Mouse (Mus musculus): ENCODE measurements around the gene Stx7.
A peak's percentile ranks its signal among the peaks of the same experiment; 100 is the strongest.

Stx7 gene

DNA sequence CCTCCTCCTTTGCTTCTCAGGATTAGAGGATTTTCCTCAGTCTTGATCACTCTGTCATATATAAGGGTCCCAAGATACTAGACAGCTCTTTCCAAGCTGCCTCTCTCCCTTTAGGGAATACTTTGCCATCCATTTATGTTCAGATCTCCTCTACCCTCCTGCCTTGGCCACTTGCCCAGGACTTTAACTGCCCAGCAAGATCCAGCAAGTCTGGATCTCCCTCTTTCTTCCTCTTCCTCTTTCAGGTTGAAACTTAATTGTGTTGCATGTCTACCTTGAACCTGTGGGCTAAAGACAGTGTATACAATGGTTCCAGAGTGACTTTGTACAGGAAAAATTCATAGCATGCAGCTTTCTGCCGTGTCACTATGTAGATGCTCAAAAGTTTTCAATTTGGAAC lies 19.8 kb downstream of the Stx7 start:
- DNase-seq = no peak

DNA sequence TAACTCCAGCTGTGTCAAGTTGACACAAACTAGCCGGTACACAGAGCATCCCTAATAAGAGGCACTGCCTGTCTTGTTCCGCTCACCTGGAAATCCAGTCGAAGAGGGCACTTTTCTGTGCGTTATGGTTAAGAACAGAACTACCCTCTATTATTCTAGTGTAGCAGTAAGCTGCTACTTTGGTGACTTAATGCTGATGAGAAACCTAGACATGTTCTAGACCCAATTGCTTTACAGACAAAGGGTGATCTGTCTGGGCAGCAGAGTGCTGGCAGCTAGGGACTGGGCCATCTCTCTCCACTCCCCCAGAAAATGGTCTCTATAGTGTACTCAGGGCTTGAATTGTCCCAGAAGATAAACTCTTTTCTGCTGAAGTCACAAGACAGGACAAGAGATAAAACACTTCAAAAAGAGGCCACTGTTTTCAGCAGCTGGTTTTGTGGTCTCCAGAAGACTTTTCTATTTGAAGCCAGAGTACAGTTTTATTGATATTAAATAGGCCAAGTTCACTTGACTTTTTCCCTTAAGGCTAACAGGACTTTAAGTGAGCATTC lies 22.9 kb downstream of the Stx7 start:
- DNase-seq = no peak

- DNase-seq = peak; percentile 18
Measured at GRCm38 (mm10) chr10:24173210-24174001, 24.3 kb downstream of the Stx7 start.

DNA sequence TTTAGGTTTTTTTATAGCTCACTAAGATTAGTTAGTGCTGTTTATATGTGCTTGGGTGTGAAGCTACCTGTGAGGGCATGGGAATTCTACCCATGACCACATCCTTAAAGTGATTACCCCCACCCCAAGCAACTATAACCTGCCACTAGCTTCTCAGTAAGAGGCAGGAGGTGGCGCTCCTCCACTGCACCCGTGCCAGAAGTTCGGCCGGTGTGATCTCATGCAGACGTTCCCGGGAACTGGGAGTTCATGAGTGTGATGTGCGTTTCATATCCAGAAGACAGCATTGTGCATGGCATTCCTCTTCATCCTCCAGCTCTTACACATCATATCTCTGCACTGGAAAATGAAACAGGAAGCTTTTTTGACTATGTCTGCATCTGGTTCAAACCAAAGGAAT lies 41.3 kb downstream of the Stx7 start:
- no peak for DNase-seq

DNA sequence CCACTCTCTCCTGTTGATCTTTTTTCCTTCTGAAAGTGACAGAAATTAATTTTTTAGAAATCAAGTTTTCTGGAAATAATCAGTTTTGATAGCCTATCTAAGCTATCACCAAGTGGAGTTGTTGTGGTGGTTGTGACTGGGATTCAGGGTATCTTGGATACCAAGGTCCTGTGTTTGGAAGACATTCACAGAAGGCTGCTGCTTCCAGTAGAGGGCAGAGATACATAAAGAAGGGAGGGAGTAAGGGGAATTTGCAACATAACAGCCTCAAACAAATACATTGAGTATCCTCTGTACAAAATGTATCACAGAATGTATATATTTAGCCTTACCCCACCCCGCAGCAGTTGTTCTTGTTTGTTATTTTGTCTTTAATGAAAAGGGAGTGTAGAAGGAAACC lies 42.9 kb downstream of the Stx7 start:
- DNase-seq = no peak

DNA sequence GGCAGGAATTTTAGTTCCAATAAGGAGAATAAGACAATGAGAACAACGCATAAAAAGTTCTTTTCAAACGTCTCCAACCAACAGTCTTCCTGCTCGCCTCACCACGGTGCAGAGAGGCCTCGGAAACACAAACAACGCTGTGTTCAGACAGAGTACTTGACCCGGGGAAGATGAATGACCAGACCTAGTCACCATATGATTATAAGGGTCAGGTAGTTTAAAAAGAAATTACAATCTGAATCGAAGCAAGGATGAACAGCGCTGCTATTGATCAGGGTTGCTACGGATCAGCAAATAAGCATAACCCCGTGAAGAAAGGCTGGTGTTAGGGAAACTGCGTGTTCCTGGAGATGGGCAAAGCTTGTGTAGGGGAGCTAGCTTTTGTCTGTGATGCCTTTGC lies 50.2 kb downstream of the Stx7 start:
- DNase-seq = no peak

DNA sequence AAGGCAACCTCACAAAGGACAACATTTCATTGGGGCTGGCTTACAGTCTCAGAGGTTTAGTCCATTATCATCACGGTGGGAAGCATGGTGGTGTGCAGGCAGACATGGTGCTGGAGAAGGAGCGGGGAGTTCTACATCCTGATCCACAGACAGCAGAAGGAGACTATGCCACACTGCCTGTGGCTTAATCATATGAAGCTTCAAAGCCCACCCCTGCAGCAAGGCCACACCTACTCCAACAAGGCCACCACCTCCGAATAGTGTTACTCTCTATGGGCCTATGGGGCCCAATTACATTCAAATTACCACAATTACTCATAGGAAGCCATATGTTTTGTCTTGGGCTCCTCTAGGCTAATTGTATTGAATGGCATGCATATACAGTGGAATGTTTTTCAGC lies 51.0 kb downstream of the Stx7 start:
- DNase-seq = no peak

DNA sequence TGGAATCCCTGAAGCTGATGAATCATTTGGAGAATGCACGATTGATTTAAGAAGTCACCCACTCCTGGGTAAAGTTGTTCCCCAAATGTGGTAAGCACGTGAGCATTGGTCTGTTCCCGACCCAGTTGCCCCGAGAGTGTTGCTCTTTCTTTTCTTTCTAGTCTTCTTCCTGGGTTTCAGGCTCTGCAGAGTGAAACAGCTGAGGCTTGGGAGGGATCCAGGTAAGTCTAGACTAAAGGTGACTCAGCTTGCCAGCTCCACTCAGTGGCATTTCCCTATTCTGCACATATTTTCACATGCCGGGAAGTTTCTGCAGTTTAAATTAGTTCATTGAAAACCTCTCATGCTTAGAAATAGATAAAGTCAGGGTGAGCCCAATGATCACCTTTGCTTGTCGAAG lies 61.0 kb downstream of the Stx7 start:
- no peak for DNase-seq

DNA sequence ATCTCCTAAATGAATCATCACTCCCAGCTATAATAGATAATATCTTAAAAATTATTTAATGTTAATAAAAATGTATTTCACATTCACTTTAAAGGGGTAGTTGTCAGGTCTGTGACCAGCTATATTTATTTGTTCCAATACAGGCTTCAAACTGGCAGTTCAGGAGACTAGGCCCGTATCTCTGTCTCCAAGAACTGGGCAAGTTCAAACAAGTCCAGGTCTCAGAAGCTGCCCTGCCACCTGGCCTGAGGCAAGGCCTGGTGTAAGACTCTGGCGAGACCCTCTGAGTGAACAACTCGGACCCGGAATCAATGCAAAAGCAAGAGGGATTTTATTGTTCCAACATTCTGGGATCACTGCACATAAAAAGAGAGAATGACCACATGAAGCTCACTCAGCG lies 64.2 kb downstream of the Stx7 start:
- no peak for DNase-seq

DNA sequence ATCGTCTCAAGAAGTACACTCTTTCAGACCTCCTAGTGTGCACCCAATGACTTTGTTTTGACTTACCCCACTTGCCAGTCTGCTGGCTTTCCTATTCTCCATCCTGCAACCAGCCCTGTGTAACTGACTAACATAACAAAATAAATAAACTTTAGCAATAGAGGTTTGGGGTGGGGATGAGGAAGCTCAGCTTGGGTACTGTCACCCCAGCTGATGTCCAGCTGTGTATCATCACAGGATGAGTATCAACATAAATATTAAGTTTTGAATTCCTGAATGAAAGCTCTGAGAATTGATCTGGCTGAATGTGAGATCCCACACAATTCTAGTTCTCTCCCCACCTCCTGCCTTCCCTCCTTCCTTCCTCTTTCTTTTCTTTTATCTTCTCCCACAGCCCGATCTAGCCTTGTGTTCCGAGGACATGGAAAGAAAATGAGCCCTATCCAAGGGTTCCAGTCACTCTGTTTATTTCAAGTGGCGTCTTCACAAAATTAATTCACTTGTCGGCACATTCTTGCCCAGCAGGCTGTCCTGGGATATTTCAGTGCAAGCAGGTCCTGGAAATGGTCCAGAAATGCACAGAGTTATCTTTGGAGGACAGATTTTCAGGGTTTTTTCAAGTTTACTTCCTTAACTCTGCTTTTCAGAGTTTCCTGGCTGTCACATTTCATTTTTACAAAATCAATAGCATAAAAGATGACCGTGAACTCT lies 68.6 kb downstream of the Stx7 start:
- DNase-seq = no peak

DNA sequence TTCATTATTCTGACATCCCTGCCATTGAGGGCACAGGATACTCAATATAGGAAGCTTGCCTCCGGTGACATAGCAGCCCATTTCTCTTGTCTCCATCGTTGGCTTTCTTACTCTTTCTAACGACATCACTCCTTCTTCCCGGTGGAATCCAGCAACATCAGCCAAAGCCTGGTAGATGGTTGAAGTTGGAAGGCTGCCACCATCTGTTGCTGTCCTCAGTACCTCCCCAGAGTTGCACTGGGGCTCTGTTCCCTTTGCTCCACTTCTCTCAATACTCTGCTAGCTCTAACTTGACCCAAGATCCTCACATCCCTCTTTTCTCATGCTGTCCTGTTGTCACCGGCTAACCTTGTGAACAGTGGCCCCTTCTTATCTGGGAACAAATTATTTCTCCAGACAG lies 71.8 kb downstream of the Stx7 start:
- no peak for DNase-seq

GRCm38 (mm10) chr10:24222911-24223310 lies 73.8 kb downstream of the Stx7 start:
- DNase-seq = no peak

GRCm38 (mm10) chr10:24223449-24224143 lies 74.5 kb downstream of the Stx7 start, which contains the start of gene Moxd1:
TSS of gene Moxd1 (plus strand) at chr10:24223517.
- no peak for DNase-seq

DNA sequence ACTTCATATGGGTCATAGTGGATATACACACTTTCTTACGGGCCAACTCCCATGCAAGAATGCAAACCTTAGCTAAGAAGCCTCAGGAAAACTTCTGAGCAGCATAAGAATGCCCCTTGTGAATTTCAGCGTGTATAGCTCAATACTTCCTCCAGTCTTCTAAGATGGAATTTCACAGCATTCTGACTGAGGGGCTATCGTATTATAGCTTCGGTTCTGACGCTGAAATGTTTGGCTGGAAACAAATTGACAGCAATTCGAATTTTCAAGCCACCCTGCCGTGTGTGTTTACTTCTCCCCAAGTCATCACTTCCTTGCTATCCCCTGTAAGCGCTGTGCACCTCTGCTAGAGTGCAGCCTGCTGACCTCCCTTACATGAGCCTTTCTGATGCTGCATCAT lies 75.5 kb downstream of the Stx7 start:
- DNase-seq = no peak

GRCm38 (mm10) chr10:24228318-24229183 lies 79.4 kb downstream of the Stx7 start:
- DNase-seq = no peak

DNA sequence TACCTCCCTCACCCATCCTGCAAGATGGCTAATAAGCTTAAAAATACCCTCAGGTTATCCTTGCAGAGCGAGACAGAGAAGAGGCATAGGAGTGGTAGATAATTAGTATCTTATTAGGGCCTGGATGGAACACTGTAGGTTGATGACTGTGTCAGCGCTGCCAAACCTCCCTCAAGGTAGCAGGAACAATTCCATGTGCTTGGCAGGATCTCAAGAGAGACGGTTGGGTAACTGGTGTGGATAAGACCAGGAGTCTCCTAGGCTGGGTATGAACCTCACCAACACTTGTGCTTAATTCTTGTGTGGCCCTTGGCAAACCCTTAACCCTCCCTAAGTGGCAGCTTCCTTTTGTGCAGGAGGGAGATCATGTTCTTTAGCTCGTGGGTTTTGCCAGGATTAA lies 83.2 kb downstream of the Stx7 start:
- DNase-seq = no peak

- no peak for DNase-seq
Measured at GRCm38 (mm10) chr10:24235426-24236283, 86.6 kb downstream of the Stx7 start.

All from cerebellum, adult 9-11 months (tissue).